Comparison of ENCODE assay signal across 8 mouse cellular contexts in the genomic region with DNA sequence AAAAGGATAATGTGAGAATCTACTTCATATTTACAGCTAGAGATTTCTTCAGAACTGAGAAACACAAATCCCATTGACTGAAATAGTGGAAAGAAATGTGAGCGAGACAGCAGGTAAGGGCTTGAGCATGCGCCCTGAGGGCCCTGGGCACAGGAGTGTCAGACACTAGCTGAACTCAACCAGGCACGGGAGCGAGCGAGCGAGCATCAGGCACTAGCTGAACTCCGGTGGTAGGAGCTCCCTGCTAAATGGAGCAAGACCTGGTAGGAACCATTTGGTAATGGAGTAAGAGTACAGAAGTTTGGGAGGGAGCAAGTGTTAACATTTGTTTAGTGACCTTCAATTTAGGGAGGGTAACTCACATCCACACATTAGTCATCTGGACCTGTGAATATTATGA.
A peak's percentile ranks its signal among the peaks of the same experiment; 100 is the strongest.
DNase-seq lines count a peak whose midpoint lies in the region; ATAC-seq lines count a peak whose summit lies in the region.
"Had no signal": no experiment of that assay in that cellular context is flagged by ENCODE, and none has a peak within 500 bp of the region (broad histone marks: within the 10 kb centered on the region; RNA-seq: fewer than 3 reads in every experiment).

No protein-coding gene starts in this region.

- no peaks in the 10 kb centered on the region for H3K27me3 ChIP-seq in hindbrain, embryonic 10.5 days (ENCODE audit: insufficient read depth, poor library complexity, severe bottlenecking)
- H3K27me3 ChIP-seq in hindbrain, embryonic 12.5 days = no peaks in the 10 kb centered on the region
- peaks cover 18% of the 10 kb centered on the region for H3K27me3 ChIP-seq in midbrain, embryonic 10.5 days (ENCODE audit: low read depth, poor library complexity, severe bottlenecking)
- H3K27me3 ChIP-seq in midbrain, embryonic 13.5 days = no peaks in the 10 kb centered on the region
- no peaks in the 10 kb centered on the region for H3K27me3 ChIP-seq in embryonic facial prominence, embryonic 12.5 days
- H3K27me3 ChIP-seq in forebrain, embryonic 15.5 days = no peaks in the 10 kb centered on the region

- H3K4me3 ChIP-seq in hindbrain, embryonic 10.5 days = no peak overlapping the region
- H3K4me3 ChIP-seq in hindbrain, embryonic 12.5 days = no peak overlapping the region
- H3K4me3 ChIP-seq in midbrain, embryonic 10.5 days = no peak overlapping the region
- no peak overlapping the region for H3K4me3 ChIP-seq in midbrain, embryonic 13.5 days (replicated peaks)
- no peak overlapping the region for H3K4me3 ChIP-seq in embryonic facial prominence, embryonic 12.5 days
- H3K4me3 ChIP-seq in forebrain, embryonic 15.5 days = no peak overlapping the region

- DNase-seq in hindbrain, embryonic 10.5 days (ENCODE audit: low spot score) = no peak
- DNase-seq in midbrain, embryonic 10.5 days (ENCODE audit: low spot score) = no peak

- H3K36me3 ChIP-seq in hindbrain, embryonic 10.5 days = no peaks in the 10 kb centered on the region
- no peaks in the 10 kb centered on the region for H3K36me3 ChIP-seq in hindbrain, embryonic 12.5 days
- H3K36me3 ChIP-seq in midbrain, embryonic 10.5 days = no peaks in the 10 kb centered on the region
- no peaks in the 10 kb centered on the region for H3K36me3 ChIP-seq in midbrain, embryonic 13.5 days
- no peaks in the 10 kb centered on the region for H3K36me3 ChIP-seq in embryonic facial prominence, embryonic 12.5 days
- H3K36me3 ChIP-seq in forebrain, embryonic 15.5 days = no peaks in the 10 kb centered on the region

- 70% methylated on average over 7 of the region's 7 CpGs for WGBS in hindbrain, embryonic 10.5 days
- WGBS in hindbrain, embryonic 12.5 days = 70% methylated on average over 7 of the region's 7 CpGs
- 81% methylated on average over 7 of the region's 7 CpGs for WGBS in midbrain, embryonic 10.5 days
- WGBS in midbrain, embryonic 13.5 days = 92% methylated on average over 7 of the region's 7 CpGs
- WGBS in embryonic facial prominence, embryonic 12.5 days = 46% methylated on average over 7 of the region's 7 CpGs
- 84% methylated on average over 7 of the region's 7 CpGs for WGBS in forebrain, embryonic 15.5 days

- no peak for ATAC-seq in hindbrain, embryonic 12.5 days (ENCODE audit: low FRiP score)
- ATAC-seq in midbrain, embryonic 13.5 days = no peak
- no peak for ATAC-seq in embryonic facial prominence, embryonic 12.5 days (ENCODE audit: insufficient number of reproducible peaks, insufficient read depth, low FRiP score, low TSS enrichment)
- ATAC-seq in monocyte, adult 5-6 weeks (replicated peaks; ENCODE audit: insufficient number of reproducible peaks, low FRiP score, low TSS enrichment, poor library complexity, severe bottlenecking) = 0 out of 2 replicates have a peak, but pooled peaks have one; percentile 33
- ATAC-seq in forebrain, embryonic 15.5 days (replicated peaks) = no peak
- ATAC-seq: forebrain, embryonic 14.5 days had no signal

- no peak overlapping the region for H3K4me2 ChIP-seq in hindbrain, embryonic 12.5 days (replicated peaks)
- no peak overlapping the region for H3K4me2 ChIP-seq in midbrain, embryonic 13.5 days (replicated peaks)
- H3K4me2 ChIP-seq in embryonic facial prominence, embryonic 12.5 days (replicated peaks) = no peak overlapping the region; the same call in 1 of the 2 replicates
- no peak overlapping the region for H3K4me2 ChIP-seq in forebrain, embryonic 15.5 days (replicated peaks)

- peak overlapping the region; percentile 56 for H3K27ac ChIP-seq in hindbrain, embryonic 10.5 days
- H3K27ac ChIP-seq in hindbrain, embryonic 12.5 days = no peak overlapping the region
- peak overlapping the region; percentile 23; the same call in 1 of the 2 replicates for H3K27ac ChIP-seq in midbrain, embryonic 10.5 days (replicated peaks)
- no peak overlapping the region for H3K27ac ChIP-seq in midbrain, embryonic 13.5 days
- H3K27ac ChIP-seq in embryonic facial prominence, embryonic 12.5 days = peak overlapping the region; percentile 77; the same call in 1 of the 2 replicates
- H3K27ac ChIP-seq in forebrain, embryonic 15.5 days (replicated peaks) = no peak overlapping the region

- no peaks in the 10 kb centered on the region for H3K9me3 ChIP-seq in hindbrain, embryonic 10.5 days
- H3K9me3 ChIP-seq in hindbrain, embryonic 12.5 days (replicated peaks) = no peaks in the 10 kb centered on the region
- no peaks in the 10 kb centered on the region for H3K9me3 ChIP-seq in midbrain, embryonic 10.5 days (replicated peaks)
- no peaks in the 10 kb centered on the region for H3K9me3 ChIP-seq in midbrain, embryonic 13.5 days
- no peaks in the 10 kb centered on the region for H3K9me3 ChIP-seq in embryonic facial prominence, embryonic 12.5 days
- H3K9me3 ChIP-seq in forebrain, embryonic 15.5 days = no peaks in the 10 kb centered on the region

- no peak overlapping the region for H3K9ac ChIP-seq in hindbrain, embryonic 12.5 days
- H3K9ac ChIP-seq in midbrain, embryonic 13.5 days (replicated peaks) = no peak overlapping the region
- H3K9ac ChIP-seq in embryonic facial prominence, embryonic 12.5 days = no peak overlapping the region
- H3K9ac ChIP-seq in forebrain, embryonic 15.5 days (replicated peaks) = no peak overlapping the region

- peaks cover 8% of the 10 kb centered on the region; the same call in 1 of the 2 replicates for H3K4me1 ChIP-seq in hindbrain, embryonic 10.5 days (replicated peaks)
- H3K4me1 ChIP-seq in hindbrain, embryonic 12.5 days = no peaks in the 10 kb centered on the region
- 0 out of 2 replicates have a peak, but pooled peaks cover 9% of the 10 kb centered on the region for H3K4me1 ChIP-seq in midbrain, embryonic 10.5 days
- H3K4me1 ChIP-seq in midbrain, embryonic 13.5 days (replicated peaks) = no peaks in the 10 kb centered on the region
- peaks cover 24% of the 10 kb centered on the region for H3K4me1 ChIP-seq in embryonic facial prominence, embryonic 12.5 days
- no peaks in the 10 kb centered on the region for H3K4me1 ChIP-seq in forebrain, embryonic 15.5 days

Comparison
In these comparisons a context has a peak if more than half of its experiments do, and no peak if none do; other contexts are left out.
1. H3K27ac ChIP-seq: peak in hindbrain, embryonic 10.5 days (single experiment), midbrain, embryonic 10.5 days (single experiment) and embryonic facial prominence, embryonic 12.5 days (single experiment); none in hindbrain, embryonic 12.5 days (single experiment), midbrain, embryonic 13.5 days (single experiment) and forebrain, embryonic 15.5 days (single experiment).